Mouse (Mus musculus): ENCODE measurements at regions not wholly inside any gene's neighbourhood (a gene's known extent, or its start where the extent isn't known, plus 50 kb on each side); places are given as distances from the start of the nearest gene placed in this dataset.

DNA sequence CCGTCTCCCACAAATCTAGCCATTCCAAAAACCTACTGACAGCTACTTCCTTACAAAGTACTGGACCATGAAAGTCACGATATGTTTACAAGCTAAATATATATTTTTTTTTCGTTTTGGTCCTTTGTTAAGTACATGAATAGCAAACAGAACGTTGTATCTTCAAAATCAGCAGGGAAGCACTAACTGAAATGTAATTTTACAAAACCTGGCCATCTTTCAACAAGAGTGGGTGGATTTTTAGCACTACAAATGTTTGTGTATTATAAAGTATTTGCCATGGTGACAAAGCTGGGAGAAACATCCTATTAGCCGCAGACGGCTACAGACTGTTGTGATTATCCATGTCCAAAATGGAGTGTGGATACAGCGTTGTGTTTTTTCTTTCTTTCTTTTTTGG lies 233.1 kb upstream of the Tank start:
- TF ChIP-seq GATA4 (IDR thresholded peaks at IDR 0.05; ENCODE audit: insufficient replicate concordance, low read length) = no peak

GRCm38 (mm10) chr2:61344556-61345131 lies 233.7 kb upstream of the Tank start:
- no peak for TF ChIP-seq GATA4 (IDR thresholded peaks at IDR 0.05; ENCODE audit: insufficient replicate concordance, low read length)

GRCm38 (mm10) chr2:61341254-61341653 lies 237.1 kb upstream of the Tank start:
- TF ChIP-seq GATA4 (IDR thresholded peaks at IDR 0.05; ENCODE audit: insufficient replicate concordance, low read length) = no peak

DNA sequence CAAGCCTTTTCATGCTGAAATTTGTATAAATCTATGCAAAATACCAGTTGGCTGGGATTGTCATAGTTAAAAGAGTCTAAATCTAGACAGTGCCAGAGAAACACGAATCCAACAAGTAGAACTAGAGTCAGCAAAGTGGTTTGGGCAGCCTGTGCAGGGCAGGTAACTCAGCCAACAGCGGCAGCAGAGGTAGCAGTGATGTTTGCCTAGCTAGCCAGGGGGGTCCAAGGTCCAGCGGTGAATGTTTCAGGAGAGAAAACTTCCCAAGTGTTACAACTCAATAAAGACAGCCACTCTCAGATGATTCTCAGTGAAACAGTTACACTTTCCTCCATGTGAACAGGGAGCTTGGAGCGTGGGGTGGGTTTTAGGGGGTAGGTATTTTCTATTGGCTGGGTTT lies 259.2 kb upstream of the Tank start:
- TF ChIP-seq GATA4 (IDR thresholded peaks at IDR 0.05; ENCODE audit: insufficient replicate concordance, low read length) = no peak

GRCm38 (mm10) chr2:61310405-61310804 lies 268.0 kb upstream of the Tank start:
- no peak for TF ChIP-seq GATA4 (IDR thresholded peaks at IDR 0.05; ENCODE audit: insufficient replicate concordance, low read length)

DNA sequence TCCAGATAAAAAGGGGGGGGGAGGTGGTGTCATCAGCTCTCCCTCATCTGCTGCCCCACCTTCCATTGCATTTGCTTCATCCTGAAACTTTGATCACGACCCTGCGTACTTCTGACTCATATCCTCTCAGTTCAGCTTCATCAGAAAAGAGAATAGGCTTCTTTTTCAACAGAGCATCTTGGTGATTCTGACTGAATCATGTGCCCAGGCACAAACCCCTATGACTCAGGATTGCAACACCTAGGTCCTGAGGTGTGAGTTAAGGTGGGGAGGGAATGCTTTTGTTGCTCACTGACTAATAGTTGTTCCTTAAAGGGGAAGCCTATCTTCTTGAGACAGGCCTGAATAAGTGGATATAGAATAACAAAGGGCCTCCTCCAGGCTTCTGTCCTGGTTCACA lies 269.2 kb upstream of the Tank start:
- TF ChIP-seq GATA4 (IDR thresholded peaks at IDR 0.05; ENCODE audit: insufficient replicate concordance, low read length) = no peak

DNA sequence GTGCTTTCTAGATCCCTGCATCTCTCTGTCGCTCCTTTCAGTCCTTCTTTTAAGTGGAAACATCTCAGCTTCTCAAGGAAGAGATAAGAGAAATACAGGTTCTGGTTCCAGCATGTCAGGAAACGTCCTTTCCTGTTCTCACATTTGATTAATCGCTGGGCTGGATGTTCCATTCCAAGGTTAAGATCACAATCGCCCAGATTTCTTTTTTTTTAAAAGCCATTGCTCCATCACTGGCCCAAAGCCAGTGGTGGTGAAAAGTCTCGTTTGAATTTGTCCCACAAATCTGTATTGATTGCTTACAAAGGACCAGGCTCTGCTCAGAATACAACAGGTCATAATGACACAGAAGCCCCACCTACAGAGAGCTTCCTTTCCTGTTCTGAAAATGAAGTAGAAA lies 281.2 kb upstream of the Tank start:
- TF ChIP-seq GATA4 (IDR thresholded peaks at IDR 0.05; ENCODE audit: insufficient replicate concordance, low read length) = 0 out of 2 replicates have a peak, but pooled peaks have one; percentile 81

- no peak for TF ChIP-seq GATA4 (IDR thresholded peaks at IDR 0.05; ENCODE audit: insufficient replicate concordance, low read length)
Measured at GRCm38 (mm10) chr2:61296606-61297005, 281.8 kb upstream of the Tank start.

DNA sequence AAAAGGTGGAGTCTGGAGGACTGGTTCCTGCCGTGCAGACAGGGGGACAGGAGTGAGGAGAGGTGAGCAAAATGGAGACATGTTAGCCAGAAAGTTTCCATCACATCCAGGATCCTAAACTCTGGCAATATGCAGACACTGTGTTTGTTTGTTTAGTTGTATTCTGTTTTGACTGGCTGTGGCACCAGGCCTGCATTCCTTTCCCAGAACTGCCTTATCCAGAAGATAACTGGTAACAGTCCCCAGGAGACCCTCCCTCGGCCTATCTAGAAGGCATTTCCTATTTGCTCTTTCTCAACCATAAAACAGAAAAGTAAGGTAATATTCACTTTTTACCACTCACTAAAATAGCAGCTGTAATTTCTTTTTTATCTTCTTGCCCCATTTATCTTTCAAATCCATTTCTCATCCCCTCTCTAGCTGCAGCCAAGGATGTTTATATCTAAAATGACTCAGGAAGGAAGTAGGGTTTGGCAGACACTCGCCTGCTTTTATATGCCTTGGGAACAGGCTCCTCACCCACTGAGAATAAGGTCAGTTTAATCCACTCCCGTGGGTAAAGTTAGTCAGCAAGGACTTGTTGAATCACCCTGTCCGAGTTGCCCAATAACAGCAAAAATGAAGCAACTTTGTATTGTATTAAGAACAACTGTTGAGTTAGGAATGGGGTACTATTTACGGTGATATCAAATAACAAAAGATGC lies 283.0 kb upstream of the Tank start:
- TF ChIP-seq GATA4 (IDR thresholded peaks at IDR 0.05; ENCODE audit: insufficient replicate concordance, low read length) = peak; percentile 100

DNA sequence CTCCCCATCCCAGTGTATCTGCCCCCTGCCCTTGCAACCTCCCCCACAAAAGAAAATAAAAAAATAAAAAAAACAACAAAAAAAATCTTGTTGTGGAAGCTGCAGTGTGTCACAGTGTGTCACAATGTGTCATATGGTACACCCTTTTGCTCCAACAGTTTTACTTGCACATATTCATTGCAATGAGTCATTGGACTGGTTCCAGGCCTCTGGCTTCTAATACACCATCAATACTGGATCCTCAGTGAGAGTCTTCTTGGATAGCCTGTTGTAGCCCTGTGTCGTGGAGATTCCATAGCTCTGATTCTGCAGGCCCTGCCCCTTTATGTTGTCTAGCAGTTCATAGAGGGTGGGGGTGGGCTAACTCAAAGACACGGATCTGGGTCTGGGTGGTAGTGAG lies 290.1 kb upstream of the Tank start:
- no peak for TF ChIP-seq GATA4 (IDR thresholded peaks at IDR 0.05; ENCODE audit: insufficient replicate concordance, low read length)

GRCm38 (mm10) chr2:61284706-61285105 lies 293.7 kb upstream of the Tank start:
- TF ChIP-seq GATA4 (IDR thresholded peaks at IDR 0.05; ENCODE audit: insufficient replicate concordance, low read length) = no peak

DNA sequence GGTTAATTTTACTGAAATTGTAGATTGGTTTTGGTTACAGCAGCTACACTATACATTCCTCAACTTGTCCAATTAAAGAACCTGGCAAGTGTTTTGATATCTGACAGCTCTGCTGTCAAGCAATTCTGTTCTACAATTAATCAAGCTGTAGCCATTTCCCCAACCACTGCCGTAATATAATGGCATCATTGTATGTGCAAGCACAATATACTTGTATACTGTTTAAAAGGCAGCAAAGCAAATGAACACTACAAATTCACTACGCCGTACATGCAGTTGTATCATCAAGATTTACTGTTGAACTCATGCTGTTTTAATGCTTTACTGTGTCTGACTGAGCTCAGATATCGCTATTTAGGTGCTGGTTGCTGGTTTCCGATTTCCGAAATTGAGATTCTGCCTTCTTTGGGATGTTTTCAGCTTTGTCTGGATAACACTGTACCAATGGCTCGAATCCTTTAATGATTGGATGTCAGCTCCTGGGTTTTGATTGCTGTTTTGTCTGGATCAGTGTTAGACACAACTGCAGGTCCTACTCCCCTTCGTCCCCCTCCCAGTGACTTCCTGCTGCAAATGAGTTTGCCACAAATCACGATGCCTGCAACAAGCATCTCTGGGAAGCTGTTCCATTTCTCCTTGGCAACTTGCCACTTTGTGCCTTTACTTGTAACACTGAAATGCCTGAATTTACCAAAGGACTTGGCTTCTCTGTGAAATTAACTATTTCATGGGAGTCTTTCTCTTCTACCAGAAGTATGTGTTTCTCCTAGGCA lies 294.4 kb upstream of the Tank start:
- TF ChIP-seq GATA4 (IDR thresholded peaks at IDR 0.05; ENCODE audit: insufficient replicate concordance, low read length) = no peak

DNA sequence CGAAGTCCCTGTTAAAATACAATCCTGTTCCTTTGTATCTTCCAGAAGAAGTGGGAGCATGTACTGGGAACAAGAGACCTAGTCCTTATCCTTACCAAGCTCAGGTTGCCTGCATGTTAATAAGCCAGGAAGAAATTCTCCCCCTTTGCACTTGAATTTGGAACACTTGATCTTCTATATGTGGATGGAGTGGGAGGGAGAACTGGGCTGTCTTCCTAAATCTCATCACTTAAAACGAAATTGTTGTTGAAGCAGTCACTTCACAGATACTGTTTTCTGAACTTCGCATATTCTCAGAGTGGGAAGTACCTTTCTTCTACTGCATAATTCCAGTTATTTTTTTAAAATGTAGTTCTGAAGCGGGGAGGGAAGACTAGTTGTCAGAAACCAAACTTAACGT lies 305.7 kb upstream of the Tank start:
- TF ChIP-seq GATA4 (IDR thresholded peaks at IDR 0.05; ENCODE audit: insufficient replicate concordance, low read length) = no peak

DNA sequence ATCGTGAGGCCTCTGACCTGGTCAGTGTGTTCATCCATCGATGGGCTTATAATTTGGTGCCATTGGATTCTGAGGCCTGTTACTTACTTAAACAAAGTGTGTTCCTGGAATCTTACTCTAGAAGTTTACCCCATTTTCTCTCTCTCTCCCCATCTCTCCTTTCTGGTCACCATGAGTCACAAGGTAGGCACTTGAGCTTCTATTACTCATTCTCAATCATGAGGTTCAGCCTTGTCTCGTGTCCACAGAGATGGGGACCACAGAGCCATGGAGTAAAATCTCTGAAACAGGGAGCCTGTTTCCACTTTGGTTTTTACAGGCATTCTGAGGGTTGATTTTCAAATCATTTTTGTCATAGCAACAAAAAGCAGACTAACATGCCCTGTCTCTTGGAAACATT lies 304.7 kb upstream of the Rbms1 start:
- no peak for TF ChIP-seq GATA4 (IDR thresholded peaks at IDR 0.05; ENCODE audit: insufficient replicate concordance, low read length)

DNA sequence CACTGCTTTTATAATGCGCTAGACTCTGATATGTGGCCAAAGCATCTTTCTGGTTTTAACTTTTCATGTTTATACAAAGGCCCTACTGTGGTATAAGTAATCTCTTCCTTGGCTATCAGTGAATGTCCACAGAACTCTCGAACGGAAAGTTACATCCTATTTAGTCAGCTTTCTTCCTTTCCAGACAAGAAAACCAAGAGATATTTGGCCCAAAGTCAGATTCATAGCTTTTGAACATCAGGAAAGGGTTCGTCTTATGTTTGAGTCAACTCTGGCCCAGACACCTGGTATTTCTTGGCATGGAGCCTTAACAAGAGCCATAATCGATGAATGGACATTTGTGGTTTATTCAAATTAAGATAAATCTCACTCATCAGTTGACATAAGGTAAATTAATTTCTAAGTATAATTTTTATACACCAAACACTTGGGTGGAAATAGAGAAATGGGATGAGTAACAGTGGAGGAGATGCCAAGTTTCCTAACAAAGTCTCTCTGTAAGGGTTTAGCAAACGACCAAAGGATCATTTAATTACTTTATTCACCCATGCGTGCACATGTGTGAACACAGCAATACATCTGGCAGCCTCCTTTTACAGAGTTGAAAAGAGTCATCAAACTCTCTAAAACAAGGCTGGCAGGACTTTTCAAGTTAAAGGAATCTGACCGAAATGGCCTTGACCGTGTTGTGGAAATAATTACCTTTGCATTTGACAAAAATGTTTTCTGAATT lies 287.2 kb upstream of the Rbms1 start:
- 0 out of 2 replicates have a peak, but pooled peaks have one; percentile 12 for TF ChIP-seq GATA4 (IDR thresholded peaks at IDR 0.05; ENCODE audit: insufficient replicate concordance, low read length)

Measured in liver, adult (tissue).